Mouse (Mus musculus): ENCODE data around the gene Il22ra2.

The Il22ra2 gene

GRCm38 (mm10) chr10:19621408-19622048 lies at the start of gene Il22ra2:
Il22ra2 (plus strand) TSS chr10:19621998.
- no peak for DNase-seq

GRCm38 (mm10) chr10:19577571-19577970 lies 44.2 kb upstream of the Il22ra2 start:
- no peak for DNase-seq

- no peak for DNase-seq
Observed at GRCm38 (mm10) chr10:19578001-19578400, 43.8 kb upstream of the Il22ra2 start.

- peak; percentile 36 for DNase-seq
Observed at GRCm38 (mm10) chr10:19578409-19578986, 43.3 kb upstream of the Il22ra2 start.

- no peak for DNase-seq
Observed at GRCm38 (mm10) chr10:19580660-19581059, 41.1 kb upstream of the Il22ra2 start.

- DNase-seq, result no peak
Observed at GRCm38 (mm10) chr10:19581844-19582582, 39.8 kb upstream of the Il22ra2 start.

GRCm38 (mm10) chr10:19582806-19583430 lies 38.9 kb upstream of the Il22ra2 start:
- DNase-seq, result no peak

- DNase-seq, result peak; percentile 20
Observed at GRCm38 (mm10) chr10:19584064-19584463, 37.7 kb upstream of the Il22ra2 start.

GRCm38 (mm10) chr10:19584846-19585245 lies 37.0 kb upstream of the Il22ra2 start:
- no peak for DNase-seq

- DNase-seq, result no peak
Observed at GRCm38 (mm10) chr10:19585860-19586259, 35.9 kb upstream of the Il22ra2 start.

GRCm38 (mm10) chr10:19587281-19587680 lies 34.5 kb upstream of the Il22ra2 start:
- no peak for DNase-seq

GRCm38 (mm10) chr10:19589626-19590025 lies 32.2 kb upstream of the Il22ra2 start:
- DNase-seq, result no peak

- DNase-seq, result no peak
Observed at GRCm38 (mm10) chr10:19591286-19591640, 30.5 kb upstream of the Il22ra2 start.

- peak; percentile 94 for DNase-seq
Observed at GRCm38 (mm10) chr10:19591641-19592441, 30.0 kb upstream of the Il22ra2 start, which contains the start of gene Ifngr1. Ifngr1 (plus strand) TSS chr10:19591949.

GRCm38 (mm10) chr10:19592556-19592955 lies 29.2 kb upstream of the Il22ra2 start:
- no peak for DNase-seq

- DNase-seq, result no peak
Observed at GRCm38 (mm10) chr10:19593296-19593695, 28.5 kb upstream of the Il22ra2 start.

- DNase-seq, result no peak
Observed at GRCm38 (mm10) chr10:19594201-19594905, 27.4 kb upstream of the Il22ra2 start.

- no peak for DNase-seq
Observed at GRCm38 (mm10) chr10:19596866-19597265, 24.9 kb upstream of the Il22ra2 start.

- DNase-seq, result no peak
Observed at GRCm38 (mm10) chr10:19598091-19598490, 23.7 kb upstream of the Il22ra2 start.

- DNase-seq, result no peak
Observed at GRCm38 (mm10) chr10:19599331-19600092, 22.3 kb upstream of the Il22ra2 start.

- DNase-seq, result no peak
Observed at GRCm38 (mm10) chr10:19600093-19600420, 21.7 kb upstream of the Il22ra2 start.
